Mouse (Mus musculus) hindbrain, embryonic 11.5 days (tissue): ENCODE measurements around the gene Tbc1d30. TPM values are rescaled to one million over a fixed set of nuclear protein-coding genes. Genes with fewer than 3 reads are reported as not detected.

Experiments
- ATAC-seq: fragments of 200-750 bp; cut with Nextera tagmentation; 2 replicates; pipeline ENCODE4 v1.8.0; 2017; ENCODE audit warnings: mild to moderate bottlenecking, moderate TSS enrichment, moderate library complexity; ENCODE audit not compliant: low FRiP score
- DNase-seq: peaks from one replicate; pipeline ENCODE4 v3.0.0-alpha.2; 2015; ENCODE audit warnings: low spot score
- H3K27ac ChIP-seq: fragments of 300-500 bp; sonication (generic); 2 replicates; pipeline ENCODE4 v1.5.1; 2014; ENCODE audit warnings: mild to moderate bottlenecking, low read depth, low read length
- H3K27me3 ChIP-seq: fragments of 300-500 bp; sonication (generic); 2 replicates; pipeline ENCODE4 v1.6.1; 2014; ENCODE audit warnings: mild to moderate bottlenecking, low read length, moderate library complexity, mixed read lengths; ENCODE audit not compliant: control insufficient read depth, insufficient read depth
- H3K36me3 ChIP-seq: fragments of 300-500 bp; sonication (generic); 2 replicates; pipeline ENCODE4 v1.6.1; 2014; ENCODE audit warnings: mild to moderate bottlenecking, low read length, moderate library complexity, mixed read lengths; ENCODE audit not compliant: control insufficient read depth, insufficient read depth
- H3K4me1 ChIP-seq: fragments of 300-500 bp; sonication (generic); replicated peaks from 2 replicates; pipeline ENCODE4 v1.6.1; 2014; ENCODE audit warnings: low read length, mixed read lengths; ENCODE audit not compliant: control insufficient read depth, insufficient read depth
- H3K4me2 ChIP-seq: fragments of 300-500 bp; sonication (generic); replicated peaks from 2 replicates; pipeline ENCODE4 v1.6.1; 2014; ENCODE audit warnings: mild to moderate bottlenecking, low read depth, low read length
- H3K4me3 ChIP-seq: fragments of 300-500 bp; sonication (generic); 2 replicates; pipeline ENCODE4 v1.5.1; 2014; ENCODE audit warnings: low read depth, low read length
- H3K9ac ChIP-seq: fragments of 300-500 bp; sonication (generic); 2 replicates; pipeline ENCODE4 v1.6.1; 2014; ENCODE audit warnings: low read depth, low read length
- H3K9me3 ChIP-seq: fragments of 300-500 bp; sonication (generic); 2 replicates; pipeline ENCODE4 v1.6.1; 2016; ENCODE audit warnings: low read length; ENCODE audit not compliant: control insufficient read depth
- WGBS: fragments of 180-500 bp; shearing (Covaris S2); extraction: QIAGEN DNeasy Blood & Tissue Kit; methylation state at CpG from one replicate; pipeline ENCODE4 v1.1.7; 2014; 5-methylcytosine and 5-hydroxymethylcytosine counted together
- polyA plus RNA-seq: library from polyadenylated mRNA; unstranded; fragments of >200 nt; fragmentation: Nextera tagmentation; extraction: Ambion mirVana; gene quantifications from 2 replicates; pipeline ENCODE4 v1.2.1, GENCODE M21; 2014

Tbc1d30 gene
- polyA plus RNA-seq, 1 experiment from 2014 or later = 4.7 TPM

DNA sequence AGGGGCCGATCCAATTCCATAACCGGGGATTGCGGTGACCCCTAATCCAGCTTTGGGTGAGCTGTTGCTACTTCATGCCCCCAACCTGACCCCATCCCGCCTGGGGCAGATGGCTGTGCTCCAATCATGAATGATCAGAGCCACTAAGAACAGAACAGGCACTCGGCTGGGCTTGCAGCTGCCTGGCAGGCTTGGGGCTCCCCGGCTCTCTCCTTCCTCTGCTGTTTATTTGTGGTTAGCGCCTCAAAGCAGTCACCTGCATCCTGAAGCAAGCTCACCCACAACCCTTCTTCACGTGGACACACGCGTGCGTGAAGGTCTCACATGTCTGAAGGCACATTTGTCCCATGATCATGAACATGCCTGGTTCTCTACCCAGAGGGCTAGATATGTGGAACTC lies 68.6 kb downstream of the Tbc1d30 start:
- H3K4me1 ChIP-seq = no peaks in the 10 kb centered on the region
- no peak overlapping the region for H3K4me3 ChIP-seq
- no peaks in the 10 kb centered on the region for H3K9me3 ChIP-seq
- no peaks in the 10 kb centered on the region for H3K36me3 ChIP-seq
- no peak overlapping the region for H3K27ac ChIP-seq
- H3K4me2 ChIP-seq = no peak overlapping the region
- no peaks in the 10 kb centered on the region for H3K27me3 ChIP-seq
- 75% methylated on average over 11 of the region's 11 CpGs for WGBS
- ATAC-seq = no peak
- no peak for DNase-seq
- no peak overlapping the region for H3K9ac ChIP-seq

DNA sequence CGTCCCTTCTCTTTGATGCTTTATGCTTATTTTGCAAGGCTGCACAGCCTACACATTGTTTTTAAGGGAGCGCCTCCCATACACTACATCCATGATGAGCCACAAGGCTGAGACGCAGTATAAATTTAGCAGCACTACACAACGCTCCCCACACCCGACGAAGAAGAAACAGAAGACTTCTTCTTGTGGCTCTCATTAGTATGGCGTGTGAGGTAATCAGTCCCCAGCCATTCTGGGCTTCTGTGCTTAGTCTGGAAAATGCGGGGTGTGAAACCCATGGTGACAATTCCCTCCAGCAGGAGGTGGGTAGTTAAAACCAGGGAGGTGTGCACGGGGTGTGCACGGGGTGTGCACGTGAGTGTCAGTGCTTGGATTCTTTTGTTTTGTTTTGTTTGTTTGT lies 70.1 kb downstream of the Tbc1d30 start:
- no peak for ATAC-seq

DNA sequence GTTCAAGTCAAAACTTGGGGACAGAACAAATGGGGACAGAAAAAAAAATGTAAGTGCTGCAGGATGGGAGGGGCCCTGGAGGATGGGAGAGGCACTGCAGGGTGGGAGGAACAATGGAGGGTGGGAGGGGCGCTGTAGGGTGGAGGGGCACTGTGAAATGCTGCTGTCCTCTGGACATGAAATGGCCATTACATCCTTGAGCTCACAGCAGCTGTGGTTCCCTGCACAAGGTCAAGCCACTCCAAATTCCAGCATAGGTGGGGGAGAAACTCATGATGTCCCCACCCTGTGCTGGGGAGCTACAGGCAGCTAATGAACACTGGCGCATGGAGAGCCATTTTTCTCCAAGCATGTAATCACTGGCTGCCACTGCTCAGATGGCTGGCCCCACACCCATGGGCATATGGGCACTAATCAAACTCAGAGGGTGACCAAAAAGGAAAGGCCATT lies 74.0 kb downstream of the Tbc1d30 start:
- ATAC-seq = no peak
- 64% methylated on average over 2 of the region's 2 CpGs for WGBS

More for the DNA sequence above, 70.1 kb downstream of the Tbc1d30 start:
- Histone ChIP-seq H3K9ac (no peak overlapping the region), H3K4me2 (no peak overlapping the region), H3K36me3 (no peaks in the 10 kb centered on the region), H3K27ac (no peak overlapping the region), H3K27me3 (no peaks in the 10 kb centered on the region), H3K9me3 (no peaks in the 10 kb centered on the region), H3K4me3 (no peak overlapping the region), H3K4me1 (no peaks in the 10 kb centered on the region)
- WGBS = 91% methylated on average over 11 of the region's 11 CpGs
- DNase-seq = no peak

DNA sequence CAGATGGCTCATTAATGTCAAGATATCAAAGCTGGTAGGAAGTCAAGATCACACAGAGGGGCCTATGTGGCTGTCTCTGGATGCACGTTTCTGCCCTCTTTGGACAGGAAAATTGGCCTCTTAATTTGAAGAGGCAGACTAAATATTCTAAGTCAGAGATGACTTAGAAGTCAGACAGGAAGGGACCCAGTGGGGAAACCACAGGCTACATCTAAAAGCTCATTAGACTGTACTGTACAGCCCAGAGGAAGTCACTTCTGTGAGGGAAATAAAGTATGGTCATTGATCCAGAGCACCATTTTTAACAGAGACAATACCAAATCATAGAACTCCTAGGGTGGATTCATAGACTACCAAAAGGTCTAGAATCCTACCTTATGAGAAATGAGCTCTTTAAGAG lies 76.1 kb downstream of the Tbc1d30 start:
- no peaks in the 10 kb centered on the region for H3K9me3 ChIP-seq
- no peak for ATAC-seq
- H3K4me2 ChIP-seq = no peak overlapping the region
- no peak overlapping the region for H3K4me3 ChIP-seq
- H3K27ac ChIP-seq = no peak overlapping the region
- no peak for DNase-seq
- H3K4me1 ChIP-seq = no peaks in the 10 kb centered on the region
- WGBS = 94% methylated on average over 1 of the region's 1 CpGs
- 0 out of 2 replicates have a peak, but pooled peaks cover 7% of the 10 kb centered on the region for H3K36me3 ChIP-seq
- H3K27me3 ChIP-seq = no peaks in the 10 kb centered on the region
- no peak overlapping the region for H3K9ac ChIP-seq

More for the DNA sequence above, 74.0 kb downstream of the Tbc1d30 start:
- 0 out of 2 replicates have a peak, but pooled peaks cover 4% of the 10 kb centered on the region for H3K36me3 ChIP-seq
- no peak overlapping the region for H3K27ac ChIP-seq
- no peaks in the 10 kb centered on the region for H3K4me1 ChIP-seq
- no peak overlapping the region for H3K9ac ChIP-seq
- no peak for DNase-seq
- no peaks in the 10 kb centered on the region for H3K27me3 ChIP-seq
- no peak overlapping the region for H3K4me2 ChIP-seq
- no peak overlapping the region for H3K4me3 ChIP-seq
- no peaks in the 10 kb centered on the region for H3K9me3 ChIP-seq

DNA sequence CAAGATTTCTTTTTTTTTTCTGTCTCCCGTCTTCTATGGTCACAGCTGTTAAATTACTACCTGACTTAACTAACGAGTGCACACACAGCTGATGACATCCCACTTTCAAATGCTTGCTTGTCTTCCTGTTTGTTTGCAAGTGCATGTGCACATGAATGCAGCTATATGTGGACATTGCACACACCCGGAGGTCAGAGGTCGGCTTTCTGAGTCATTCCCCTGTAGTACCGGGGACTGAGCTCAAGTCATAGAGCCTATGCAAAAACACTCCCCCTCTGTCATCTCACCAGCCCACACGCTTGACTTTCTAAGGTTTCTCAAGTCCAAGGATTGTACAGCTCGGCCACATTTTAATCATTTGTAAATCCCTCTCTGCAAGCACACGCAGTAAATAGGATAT lies 80.1 kb downstream of the Tbc1d30 start:
- Histone ChIP-seq H3K4me1 (no peaks in the 10 kb centered on the region), H3K4me3 (no peak overlapping the region), H3K27ac (no peak overlapping the region), H3K4me2 (no peak overlapping the region), H3K36me3 (0 out of 2 replicates have a peak, but pooled peaks cover 7% of the 10 kb centered on the region), H3K27me3 (no peaks in the 10 kb centered on the region), H3K9ac (no peak overlapping the region), H3K9me3 (no peaks in the 10 kb centered on the region)
- DNase-seq (no peak), ATAC-seq (no peak)
- WGBS = 88% methylated on average over 8 of the region's 8 CpGs

DNA sequence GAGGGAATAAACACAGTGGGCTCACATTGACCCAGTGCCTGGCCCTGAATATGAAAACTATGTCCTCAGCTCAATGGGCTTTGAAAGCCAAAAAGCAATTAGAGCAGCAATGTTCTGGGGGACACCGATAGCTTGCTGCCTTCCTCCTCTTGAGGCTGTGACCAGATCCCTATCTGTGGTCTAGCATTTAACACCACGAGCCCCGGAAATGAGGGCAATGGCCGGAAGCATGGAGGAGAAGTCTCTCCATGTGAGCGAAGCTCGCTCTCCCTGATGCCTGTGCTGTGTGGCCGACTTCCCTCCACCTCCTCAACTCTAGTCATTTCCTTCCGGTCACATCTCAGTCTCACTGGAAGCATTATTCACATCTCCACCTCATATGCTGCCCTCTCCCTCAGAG lies 82.3 kb downstream of the Tbc1d30 start:
- Histone ChIP-seq H3K27me3 (no peaks in the 10 kb centered on the region), H3K27ac (no peak overlapping the region), H3K9ac (no peak overlapping the region), H3K9me3 (no peaks in the 10 kb centered on the region), H3K4me3 (no peak overlapping the region), H3K4me1 (no peaks in the 10 kb centered on the region), H3K36me3 (0 out of 2 replicates have a peak, but pooled peaks cover 2% of the 10 kb centered on the region), H3K4me2 (no peak overlapping the region)
- DNase-seq = no peak
- ATAC-seq = no peak
- WGBS = 95% methylated on average over 8 of the region's 8 CpGs

DNA sequence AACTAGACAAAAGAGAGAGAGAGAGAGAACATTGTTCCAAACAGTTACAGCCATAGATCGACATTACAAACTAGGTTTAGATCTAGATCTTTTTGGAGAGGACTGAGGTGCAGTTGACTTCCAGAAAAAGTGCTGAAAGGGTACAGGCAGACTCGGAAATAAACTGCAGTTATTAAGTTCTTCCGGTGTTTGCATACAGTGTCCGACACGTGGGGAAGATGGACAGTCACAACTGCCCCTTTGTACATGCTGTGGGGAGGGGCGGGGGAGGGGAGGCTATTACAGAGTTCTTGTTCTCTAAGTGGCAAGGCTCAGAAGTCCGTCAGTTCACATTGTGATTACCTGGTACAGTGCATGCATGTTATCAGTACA lies 86.9 kb downstream of the Tbc1d30 start:
- no peak overlapping the region for H3K9ac ChIP-seq
- no peaks in the 10 kb centered on the region for H3K4me1 ChIP-seq
- ATAC-seq (no peak), DNase-seq (no peak)
- no peaks in the 10 kb centered on the region for H3K27me3 ChIP-seq
- 75% methylated on average over 7 of the region's 7 CpGs for WGBS
- no peak overlapping the region for H3K4me2 ChIP-seq
- no peak overlapping the region for H3K27ac ChIP-seq
- H3K4me3 ChIP-seq = no peak overlapping the region
- no peaks in the 10 kb centered on the region for H3K36me3 ChIP-seq
- H3K9me3 ChIP-seq = no peaks in the 10 kb centered on the region

DNA sequence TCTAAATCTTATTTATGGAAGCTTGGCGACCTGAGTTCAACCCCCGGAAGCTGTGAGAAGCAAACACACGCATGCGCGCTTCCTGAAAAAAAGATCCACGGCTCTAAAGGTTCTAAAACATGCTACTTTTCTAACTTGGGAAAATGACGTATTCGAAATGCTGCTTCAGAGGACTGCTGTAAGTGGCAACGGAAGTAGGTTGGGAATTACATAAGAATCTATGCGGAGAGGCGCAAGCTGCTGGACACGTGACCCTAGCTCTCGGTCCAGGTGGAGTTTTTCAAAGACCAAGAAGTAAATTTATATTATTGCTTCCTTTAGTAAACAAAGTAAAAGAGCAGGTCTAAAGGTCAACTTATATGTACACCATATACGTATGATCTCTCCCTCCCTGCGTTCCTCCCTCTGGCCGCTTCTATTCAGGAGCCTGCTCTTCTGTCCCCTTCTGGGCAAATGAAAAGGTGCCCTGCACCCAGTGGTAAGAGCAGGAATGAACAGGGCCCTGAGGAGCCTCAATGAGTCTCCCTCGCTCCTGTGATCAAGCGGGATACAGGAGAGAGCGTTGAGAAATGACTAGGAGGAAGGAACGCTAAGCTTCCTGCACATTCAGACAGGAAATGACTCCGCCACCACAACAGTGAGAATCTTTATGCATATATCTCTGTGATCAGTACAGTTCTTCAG lies 87.4 kb downstream of the Tbc1d30 start:
- ATAC-seq = no peak
- H3K36me3 ChIP-seq = no peaks in the 10 kb centered on the region
- 90% methylated on average over 21 of the region's 21 CpGs for WGBS

DNA sequence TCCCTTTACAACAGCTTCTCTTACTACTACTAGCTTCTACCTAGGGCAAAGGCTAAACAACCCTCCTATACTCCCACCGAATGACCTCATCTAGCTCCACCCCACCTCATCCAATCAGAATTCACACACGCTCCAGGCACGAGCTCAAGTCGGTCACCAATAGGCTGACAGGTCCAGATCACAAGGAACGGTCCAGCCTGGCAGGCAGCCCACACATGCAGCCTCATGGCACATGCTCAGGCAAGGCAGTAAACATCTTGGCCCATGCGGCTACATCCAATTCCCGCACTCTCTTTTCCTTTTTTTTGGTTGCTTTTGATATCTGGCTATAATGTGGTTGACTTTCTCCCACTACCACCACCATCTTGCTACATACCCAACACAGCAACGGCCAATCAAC lies 88.9 kb downstream of the Tbc1d30 start:
- Histone ChIP-seq H3K36me3 (no peaks in the 10 kb centered on the region), H3K4me3 (no peak overlapping the region), H3K4me1 (no peaks in the 10 kb centered on the region), H3K27me3 (no peaks in the 10 kb centered on the region), H3K9ac (no peak overlapping the region), H3K27ac (no peak overlapping the region), H3K9me3 (no peaks in the 10 kb centered on the region), H3K4me2 (no peak overlapping the region)
- DNase-seq (no peak), ATAC-seq (no peak)
- 93% methylated on average over 8 of the region's 8 CpGs for WGBS

More for the DNA sequence above, 87.4 kb downstream of the Tbc1d30 start:
- Histone ChIP-seq H3K27me3 (no peaks in the 10 kb centered on the region), H3K27ac (no peak overlapping the region), H3K9ac (no peak overlapping the region), H3K4me2 (no peak overlapping the region), H3K4me3 (no peak overlapping the region), H3K9me3 (no peaks in the 10 kb centered on the region), H3K4me1 (no peaks in the 10 kb centered on the region)
- DNase-seq = no peak
